Mouse (Mus musculus) CH12.LX (cell line): ENCODE data around the gene Rabgap1l. TPM values are rescaled to one million over a fixed set of nuclear protein-coding genes. Genes with fewer than 3 reads are reported as not detected.

Experiments used
- DNase-seq: peaks from one replicate; pipeline ENCODE4 v3.0.0-alpha.2; 2013; ENCODE audit errors: extremely low read depth
- H3K27ac ChIP-seq: 2 replicates; pipeline ENCODE4 v1.5.1; 2012; ENCODE audit warnings: low read depth, mild to moderate bottlenecking, control low read depth, moderate library complexity; ENCODE audit not compliant: insufficient read depth
- H3K27me3 ChIP-seq: replicated peaks from 2 replicates; pipeline ENCODE3; 2012; ENCODE audit warnings: inconsistent platforms
- H3K36me3 ChIP-seq, 2 experiments: replicated peaks in 1 of 2; 2 replicates each; pipeline versions ENCODE3 to v1.6.1; 2012; ENCODE audit warnings: inconsistent platforms in 1 of 2, low read length in 1 of 2, mild to moderate bottlenecking in 1 of 2, mixed read lengths in 1 of 2, moderate library complexity in 1 of 2; ENCODE audit not compliant: control insufficient read depth in 1 of 2, insufficient read depth in 1 of 2
- H3K4me1 ChIP-seq, 2 experiments: 2 replicates each; pipeline ENCODE4 v1.6.1; 2012; ENCODE audit warnings: inconsistent platforms in 1 of 2, moderate library complexity in 1 of 2; ENCODE audit not compliant: insufficient read depth in 2 of 2, control insufficient read depth in 1 of 2
- H3K4me2 ChIP-seq: 2 replicates; pipeline ENCODE4 v1.6.1; 2012; ENCODE audit warnings: low read depth, mild to moderate bottlenecking, control low read depth; ENCODE audit not compliant: poor library complexity, insufficient read depth, severe bottlenecking
- H3K4me3 ChIP-seq, 3 experiments: fragments of 150-350 bp in 1 of 3; sonication (generic) in 1 of 3; replicated peaks in 1 of 3; 2 replicates each; pipeline versions ENCODE3 to v1.5.1; 2011 to 2012; ENCODE audit warnings: low read depth in 2 of 3, low read length in 2 of 3, mild to moderate bottlenecking in 2 of 3, moderate library complexity in 2 of 3, control low read depth in 1 of 3, improper control_type of control experiment in 1 of 3, inconsistent platforms in 1 of 3, mixed read lengths in 1 of 3; ENCODE audit not compliant: poor library complexity in 1 of 3
- H3K79me2 ChIP-seq: replicated peaks from 2 replicates; pipeline ENCODE4 v1.6.1; 2012; ENCODE audit warnings: mild to moderate bottlenecking, moderate library complexity; ENCODE audit not compliant: control insufficient read depth, poor library complexity, insufficient read depth, severe bottlenecking; ENCODE audit errors: extremely low read depth
- H3K9ac ChIP-seq: 2 replicates; pipeline ENCODE4 v1.6.1; 2012; ENCODE audit warnings: low read depth, mild to moderate bottlenecking, control low read depth, moderate library complexity; ENCODE audit not compliant: insufficient read depth
- H3K9me3 ChIP-seq: replicated peaks from 2 replicates; pipeline ENCODE3; 2012; ENCODE audit warnings: low read length, inconsistent platforms, mixed read lengths
- BHLHE40 ChIP-seq: IDR thresholded peaks from 2 replicates; pipeline ENCODE4 v1.6.1; 2011; ENCODE audit warnings: mild to moderate bottlenecking, low read depth, low read length, improper control_type of control experiment
- CHD1 ChIP-seq: IDR thresholded peaks from 2 replicates; pipeline ENCODE4 v1.6.1; 2012; ENCODE audit warnings: low read depth, low read length, improper control_type of control experiment, inconsistent platforms
- CHD2 ChIP-seq: IDR thresholded peaks from 2 replicates; pipeline ENCODE4 v1.6.1; 2011; ENCODE audit warnings: low read length, improper control_type of control experiment
- E2F4 ChIP-seq: IDR thresholded peaks from 2 replicates; pipeline ENCODE4 v1.6.1; 2011; ENCODE audit warnings: low read depth, low read length, improper control_type of control experiment; ENCODE audit not compliant: insufficient replicate concordance
- EP300 ChIP-seq: IDR thresholded peaks from 2 replicates; pipeline ENCODE4 v1.6.1; 2011; ENCODE audit warnings: low read length, improper control_type of control experiment
- ETS1 ChIP-seq: conservative IDR thresholded peaks from 2 replicates; pipeline ENCODE4 v1.6.1; 2012; ENCODE audit warnings: low read depth, mild to moderate bottlenecking, inconsistent platforms, low read length, improper control_type of control experiment, moderate library complexity
- GABPA ChIP-seq: IDR thresholded peaks from 2 replicates; pipeline ENCODE4 v1.6.1; 2012; ENCODE audit warnings: low read depth, low read length, improper control_type of control experiment, inconsistent platforms; ENCODE audit not compliant: insufficient replicate concordance
- JUND ChIP-seq: conservative IDR thresholded peaks from 2 replicates; pipeline ENCODE4 v1.6.1; 2011; ENCODE audit warnings: low read depth, low read length, improper control_type of control experiment
- KAT2A ChIP-seq: IDR thresholded peaks from 2 replicates; pipeline ENCODE4 v1.6.1; 2012; ENCODE audit warnings: low read length, improper control_type of control experiment, inconsistent platforms; ENCODE audit not compliant: insufficient replicate concordance
- MAX ChIP-seq: IDR thresholded peaks from 2 replicates; pipeline ENCODE4 v1.6.1; 2011; ENCODE audit warnings: low read length, improper control_type of control experiment
- MAZ ChIP-seq: IDR thresholded peaks from 2 replicates; pipeline ENCODE4 v1.6.1; 2012; ENCODE audit warnings: low read depth, mild to moderate bottlenecking, inconsistent platforms, low read length, improper control_type of control experiment, moderate library complexity
- MXI1 ChIP-seq: IDR thresholded peaks from 2 replicates; pipeline ENCODE4 v1.6.1; 2011; ENCODE audit warnings: mild to moderate bottlenecking, low read depth, low read length, improper control_type of control experiment
- MYC ChIP-seq: IDR thresholded peaks from 2 replicates; pipeline ENCODE4 v1.6.1; 2011; ENCODE audit warnings: low read depth, mild to moderate bottlenecking, improper control_type of control experiment, low read length
- NELFE ChIP-seq: IDR thresholded peaks from 2 replicates; pipeline ENCODE4 v1.6.1; 2011; ENCODE audit warnings: low read depth, low read length, improper control_type of control experiment
- NRF1 ChIP-seq: IDR thresholded peaks from 2 replicates; pipeline ENCODE4 v1.6.1; 2014; ENCODE audit warnings: low read depth, mild to moderate bottlenecking, inconsistent platforms, low read length, improper control_type of control experiment, moderate library complexity
- RAD21 ChIP-seq: IDR thresholded peaks from 2 replicates; pipeline ENCODE4 v1.6.1; 2011; ENCODE audit warnings: low read depth, mild to moderate bottlenecking, low read length, improper control_type of control experiment, moderate library complexity
- SIN3A ChIP-seq: IDR thresholded peaks from 2 replicates; pipeline ENCODE4 v1.6.1; 2012; ENCODE audit warnings: low read length, improper control_type of control experiment, inconsistent platforms
- SMC3 ChIP-seq: IDR thresholded peaks from 2 replicates; pipeline ENCODE4 v1.6.1; 2011; ENCODE audit warnings: low read depth, low read length, improper control_type of control experiment
- USF2 ChIP-seq: conservative IDR thresholded peaks from 2 replicates; pipeline ENCODE4 v1.6.1; 2011; ENCODE audit warnings: low read depth, low read length, improper control_type of control experiment
- ZMIZ1 ChIP-seq: IDR thresholded peaks from 2 replicates; pipeline ENCODE4 v1.6.1; 2012; ENCODE audit warnings: low read depth, mild to moderate bottlenecking, inconsistent platforms, low read length, improper control_type of control experiment
- ZNF384 ChIP-seq: IDR thresholded peaks from 2 replicates; pipeline ENCODE4 v1.6.1; 2012; ENCODE audit warnings: low read depth, low read length, improper control_type of control experiment, inconsistent platforms
- dilution Hi-C: fragments of 300-500 bp; cut with MboI; formaldehyde crosslinking; loops from 2 replicates; pipeline ENCODE4 v1.14.3; 2020; ENCODE audit warnings: low sequenced_read_pairs; ENCODE audit not compliant: extremely low pct_unique_long_range_greater_than_20kb, extremely low pct_ligation_motif_present
- in situ Hi-C: fragments of 300-500 bp; cut with MboI; formaldehyde crosslinking; loops from 3 replicates; pipeline ENCODE4 v1.14.3; 2019; ENCODE audit warnings: low sequenced_read_pairs, low pct_ligation_motif_present, low pct_unique_long_range_greater_than_20kb, mixed read lengths
- polyA plus RNA-seq: library from polyadenylated mRNA; unstranded; fragments of >175 nt; gene quantifications from 2 replicates; pipeline ENCODE4 v1.2.1, GENCODE M21; 2012; ENCODE audit warnings: low read depth; ENCODE audit not compliant: insufficient read length
- total RNA-seq, 2 experiments: library from RNA; depleted of rRNA; stranded (reverse); fragments of 300-350 nt in 1 of 2; fragments of >200 nt in 1 of 2; gene quantifications; 2 replicates each; pipeline ENCODE4 v1.2.3; 2012 to 2014

The Rabgap1l gene
- total and polyA plus RNA-seq, 3 experiments: 84.0 to 109 (median 85.6) TPM

- Histone ChIP-seq H3K27me3 (no peaks in the 10 kb centered on the region), H3K4me1 (no peaks in the 10 kb centered on the region), H3K36me3 (peaks cover 6 to 19% of the 10 kb centered on the region in 2 experiments)
- no peak for DNase-seq
- TF ChIP-seq ZNF384: no peak
- TF ChIP-seq KAT2A: no peak
- no peak for TF ChIP-seq USF2
- no peak for TF ChIP-seq MYC
- no peak for TF ChIP-seq MXI1
- TF ChIP-seq CHD2: no peak
- no peak for TF ChIP-seq SIN3A
- no peak for TF ChIP-seq NELFE
- no peak for TF ChIP-seq JUND
- no peak for TF ChIP-seq BHLHE40
- no peak for TF ChIP-seq CHD1
- no peak for TF ChIP-seq SMC3
- no peak for TF ChIP-seq MAZ
- TF ChIP-seq GABPA: no peak
- TF ChIP-seq E2F4: no peak
- TF ChIP-seq RAD21: no peak
- TF ChIP-seq NRF1: no peak
- no peak for TF ChIP-seq MAX
- no peak for TF ChIP-seq ETS1
- TF ChIP-seq, all 38 proteins: peak for 0
- in situ Hi-C loops: no loop called here
- Histone ChIP-seq H3K4me2 (no peak overlapping the region), H3K9me3 (no peaks in the 10 kb centered on the region), H3K79me2 (no peaks in the 10 kb centered on the region), H3K4me3 (no peak overlapping the region), H3K9ac (no peak overlapping the region), H3K27ac (no peak overlapping the region)
- dilution Hi-C loops: no loop called here
Measured at GRCm38 (mm10) chr1:160579309-160580233, 213.4 kb downstream of the Rabgap1l start.

GRCm38 (mm10) chr1:160576124-160576523 is 216.9 kb downstream of the Rabgap1l start:
- in situ Hi-C loops: no loop called here
- Histone ChIP-seq H3K27me3 (no peaks in the 10 kb centered on the region), H3K9ac (no peak overlapping the region), H3K79me2 (no peaks in the 10 kb centered on the region), H3K4me2 (no peak overlapping the region), H3K9me3 (no peaks in the 10 kb centered on the region), H3K36me3 (peaks cover 6 to 20% of the 10 kb centered on the region in 2 experiments), H3K4me3 (no peak overlapping the region), H3K27ac (no peak overlapping the region; the same call in 1 of the 2 replicates), H3K4me1 (no peaks in the 10 kb centered on the region)
- no peak for DNase-seq
- TF ChIP-seq SIN3A (no peak), EP300 (no peak), ZMIZ1 (no peak)
- dilution Hi-C loops: no loop called here
